Mouse (Mus musculus) MEL (cell line): ENCODE measurements at regions not wholly inside any gene's neighbourhood (a gene's known extent, or its start where the extent isn't known, plus 50 kb on each side); places are given as distances from the start of the nearest gene placed in this dataset.

Experiments used
- DNase-seq: peaks from one replicate; pipeline ENCODE4 v3.0.0; 2011; ENCODE audit warnings: low read depth, low spot score
- H3K27ac ChIP-seq: 2 replicates; pipeline ENCODE4 v1.5.1; 2012; ENCODE audit warnings: low read depth, mild to moderate bottlenecking, control low read depth, low read length, moderate library complexity; ENCODE audit not compliant: control insufficient read depth
- H3K27me3 ChIP-seq, 2 experiments: fragments of 150-350 bp in 1 of 2; sonication (generic) in 1 of 2; 2 replicates each; pipeline ENCODE4 v1.6.1; 2012; ENCODE audit warnings: low read length in 2 of 2, mild to moderate bottlenecking in 2 of 2, improper control_type of control experiment in 1 of 2, moderate library complexity in 1 of 2; ENCODE audit not compliant: insufficient read depth in 2 of 2, control insufficient read depth in 1 of 2
- H3K36me3 ChIP-seq, 2 experiments: 2 replicates each; pipeline ENCODE4 v1.6.1; 2012 to 2014; ENCODE audit warnings: low read length in 2 of 2, improper control_type of control experiment in 1 of 2, inconsistent platforms in 1 of 2, mild to moderate bottlenecking in 1 of 2; ENCODE audit not compliant: insufficient read depth in 2 of 2, control insufficient read depth in 1 of 2
- H3K4me1 ChIP-seq, 2 experiments: fragments of 150-350 bp in 1 of 2; sonication (generic) in 1 of 2; 2 replicates each; pipeline ENCODE4 v1.6.1; 2012; ENCODE audit warnings: low read length in 2 of 2, improper control_type of control experiment in 1 of 2, mild to moderate bottlenecking in 1 of 2; ENCODE audit not compliant: insufficient read depth in 2 of 2, control insufficient read depth in 1 of 2
- H3K4me3 ChIP-seq, 2 experiments: fragments of 150-350 bp in 1 of 2; sonication (generic) in 1 of 2; 2 replicates each; pipeline ENCODE4 v1.5.1; 2012; ENCODE audit warnings: low read depth in 2 of 2, low read length in 2 of 2, mild to moderate bottlenecking in 2 of 2, moderate library complexity in 2 of 2, control low read depth in 1 of 2, improper control_type of control experiment in 1 of 2; ENCODE audit not compliant: control insufficient read depth in 1 of 2, insufficient read depth in 1 of 2
- H3K79me2 ChIP-seq: 2 replicates; pipeline ENCODE4 v1.6.1; 2012; ENCODE audit warnings: mild to moderate bottlenecking, low read length, moderate library complexity; ENCODE audit not compliant: control insufficient read depth, poor library complexity, insufficient read depth
- H3K9ac ChIP-seq: 2 replicates; pipeline ENCODE4 v1.6.1; 2012; ENCODE audit warnings: low read depth, mild to moderate bottlenecking, control low read depth, low read length, moderate library complexity; ENCODE audit not compliant: control insufficient read depth, poor library complexity, severe bottlenecking
- H3K9me3 ChIP-seq: fragments of 150-350 bp; sonication (generic); replicated peaks from 2 replicates; pipeline ENCODE4 v1.6.1; 2012; ENCODE audit warnings: mild to moderate bottlenecking, low read length, improper control_type of control experiment, moderate library complexity; ENCODE audit not compliant: insufficient read depth
- BHLHE40 ChIP-seq: IDR thresholded peaks from 2 replicates; pipeline ENCODE4 v1.6.1; 2012; ENCODE audit warnings: low read depth, mild to moderate bottlenecking, inconsistent platforms, low read length, improper control_type of control experiment, borderline replicate concordance
- E2F4 ChIP-seq: IDR thresholded peaks from 2 replicates; pipeline ENCODE4 v1.6.1; 2011; ENCODE audit warnings: low read depth, low read length, improper control_type of control experiment, borderline replicate concordance
- EP300 ChIP-seq, 2 experiments: IDR thresholded peaks; 2 replicates each; pipeline ENCODE4 v1.6.1; 2011; ENCODE audit warnings: improper control_type of control experiment in 2 of 2, low read length in 2 of 2, low read depth in 1 of 2, mild to moderate bottlenecking in 1 of 2
- HCFC1 ChIP-seq: IDR thresholded peaks from 2 replicates; pipeline ENCODE4 v1.6.1; 2012; ENCODE audit warnings: low read depth, mild to moderate bottlenecking, inconsistent platforms, low read length, improper control_type of control experiment, moderate library complexity
- JUND ChIP-seq: IDR thresholded peaks from 2 replicates; pipeline ENCODE4 v1.6.1; 2011; ENCODE audit warnings: low read depth, mild to moderate bottlenecking, improper control_type of control experiment, low read length
- MAX ChIP-seq: IDR thresholded peaks from 2 replicates; pipeline ENCODE4 v1.6.1; 2011; ENCODE audit warnings: low read length, improper control_type of control experiment
- MAZ ChIP-seq: IDR thresholded peaks from 2 replicates; pipeline ENCODE4 v1.6.1; 2012; ENCODE audit warnings: low read depth, mild to moderate bottlenecking, inconsistent platforms, low read length, improper control_type of control experiment
- NELFE ChIP-seq: IDR thresholded peaks from 2 replicates; pipeline ENCODE4 v1.6.1; 2011; ENCODE audit warnings: low read depth, low read length, improper control_type of control experiment
- NRF1 ChIP-seq: IDR thresholded peaks from 2 replicates; pipeline ENCODE4 v1.6.1; 2014; ENCODE audit warnings: low read depth, mild to moderate bottlenecking, inconsistent platforms, low read length, improper control_type of control experiment, moderate library complexity; ENCODE audit not compliant: poor library complexity, insufficient read depth, severe bottlenecking
- POLR2AphosphoS2 ChIP-seq: IDR thresholded peaks from 2 replicates; pipeline ENCODE4 v1.6.1; 2011; ENCODE audit warnings: low read length, improper control_type of control experiment
- POLR2AphosphoS5 ChIP-seq: IDR thresholded peaks from 2 replicates; pipeline ENCODE4 v1.6.1; 2012; ENCODE audit warnings: low read depth, borderline replicate concordance, mild to moderate bottlenecking, inconsistent platforms, low read length, moderate library complexity, mixed read lengths
- RCOR1 ChIP-seq: IDR thresholded peaks from 2 replicates; pipeline ENCODE4 v1.6.1; 2012; ENCODE audit warnings: low read depth, mild to moderate bottlenecking, inconsistent platforms, low read length, improper control_type of control experiment
- SIN3A ChIP-seq: IDR thresholded peaks from 2 replicates; pipeline ENCODE4 v1.6.1; 2012; ENCODE audit warnings: low read length, improper control_type of control experiment, inconsistent platforms
- TAL1 ChIP-seq: IDR thresholded peaks from 2 replicates; pipeline ENCODE4 v1.6.1; 2012; ENCODE audit warnings: mild to moderate bottlenecking, inconsistent platforms, low read length, moderate library complexity, mixed read lengths
- TBP ChIP-seq: IDR thresholded peaks from 2 replicates; pipeline ENCODE4 v1.8.0; 2011; ENCODE audit warnings: low read depth, low read length, improper control_type of control experiment

- TF ChIP-seq E2F4 = no peak; the same call in 1 of the 2 replicates
- no peak for TF ChIP-seq POLR2AphosphoS5
- TF ChIP-seq HCFC1 = no peak
- 0 out of 2 replicates have a peak, but pooled peaks have one; percentile 44 for TF ChIP-seq JUND
- TF ChIP-seq TAL1 = peak; percentile 29; the same call in 1 of the 2 replicates
- TF ChIP-seq RCOR1 = peak; percentile 33; the same call in 1 of the 2 replicates
- peak; percentile 36; the same call in 1 of the 2 replicates for TF ChIP-seq MAZ
- TF ChIP-seq MAX = peak; percentile 60; the same call in 1 of the 2 replicates
- no peak for TF ChIP-seq NRF1
- peak; percentile 69; the same call in 1 of the 2 replicates for TF ChIP-seq TBP
- peak; percentile 76 to 88 for TF ChIP-seq EP300 (IDR thresholded peaks at IDR 0.05; ENCODE audit: low read depth in 1 of 2, low read length in 2 of 2)
- TF ChIP-seq BHLHE40 = peak; percentile 45; the same call in 1 of the 2 replicates
These were observed 73.5 kb downstream of the Ets2 start (continued) for GRCm38 (mm10) chr16:95775361-95775760.

GRCm38 (mm10) chr16:95773151-95773550, 71.3 kb downstream of the Ets2 start:
- H3K9me3 ChIP-seq = no peaks in the 10 kb centered on the region
- no peak overlapping the region for H3K9ac ChIP-seq
- H3K4me1 ChIP-seq = peaks cover 14 to 51% of the 10 kb centered on the region in 2 experiments
- H3K27ac ChIP-seq = no peak overlapping the region
- no peaks in the 10 kb centered on the region; the same call in 1 of the 2 replicates for H3K79me2 ChIP-seq
- peaks cover 0 to 24% of the 10 kb centered on the region in 2 experiments; a peak in 2 of 4 replicates for H3K36me3 ChIP-seq
- no peak for DNase-seq
- TF ChIP-seq JUND = no peak
- TF ChIP-seq TBP = no peak
- TF ChIP-seq POLR2AphosphoS2 = no peak
- TF ChIP-seq NELFE = no peak
- TF ChIP-seq RCOR1 = no peak
- TF ChIP-seq POLR2AphosphoS5 = no peak
- no peak for TF ChIP-seq SIN3A
- TF ChIP-seq, all 39 proteins: peak for 0
- H3K4me3 ChIP-seq = no peak overlapping the region
- H3K27me3 ChIP-seq = no peaks in the 10 kb centered on the region
